Mouse (Mus musculus) MEL (cell line): Measurements from ENCODE around the gene Pard3. TPM values are rescaled to one million over a fixed set of nuclear protein-coding genes. Genes with fewer than 3 reads are reported as not detected.

Source experiments
- DNase-seq: peaks from one replicate; pipeline ENCODE4 v3.0.0; 2011; ENCODE audit warnings: low read depth, low spot score
- H3K27ac ChIP-seq: 2 replicates; pipeline ENCODE4 v1.5.1; 2012; ENCODE audit warnings: low read depth, mild to moderate bottlenecking, control low read depth, low read length, moderate library complexity; ENCODE audit not compliant: control insufficient read depth
- H3K27me3 ChIP-seq, 2 experiments: fragments of 150-350 bp in 1 of 2; sonication (generic) in 1 of 2; 2 replicates each; pipeline ENCODE4 v1.6.1; 2012; ENCODE audit warnings: low read length in 2 of 2, mild to moderate bottlenecking in 2 of 2, improper control_type of control experiment in 1 of 2, moderate library complexity in 1 of 2; ENCODE audit not compliant: insufficient read depth in 2 of 2, control insufficient read depth in 1 of 2
- H3K36me3 ChIP-seq, 2 experiments: 2 replicates each; pipeline ENCODE4 v1.6.1; 2012 to 2014; ENCODE audit warnings: low read length in 2 of 2, improper control_type of control experiment in 1 of 2, inconsistent platforms in 1 of 2, mild to moderate bottlenecking in 1 of 2; ENCODE audit not compliant: insufficient read depth in 2 of 2, control insufficient read depth in 1 of 2
- H3K4me1 ChIP-seq, 2 experiments: fragments of 150-350 bp in 1 of 2; sonication (generic) in 1 of 2; 2 replicates each; pipeline ENCODE4 v1.6.1; 2012; ENCODE audit warnings: low read length in 2 of 2, improper control_type of control experiment in 1 of 2, mild to moderate bottlenecking in 1 of 2; ENCODE audit not compliant: insufficient read depth in 2 of 2, control insufficient read depth in 1 of 2
- H3K4me3 ChIP-seq, 2 experiments: fragments of 150-350 bp in 1 of 2; sonication (generic) in 1 of 2; 2 replicates each; pipeline ENCODE4 v1.5.1; 2012; ENCODE audit warnings: low read depth in 2 of 2, low read length in 2 of 2, mild to moderate bottlenecking in 2 of 2, moderate library complexity in 2 of 2, control low read depth in 1 of 2, improper control_type of control experiment in 1 of 2; ENCODE audit not compliant: control insufficient read depth in 1 of 2, insufficient read depth in 1 of 2
- H3K79me2 ChIP-seq: 2 replicates; pipeline ENCODE4 v1.6.1; 2012; ENCODE audit warnings: mild to moderate bottlenecking, low read length, moderate library complexity; ENCODE audit not compliant: control insufficient read depth, poor library complexity, insufficient read depth
- H3K9ac ChIP-seq: 2 replicates; pipeline ENCODE4 v1.6.1; 2012; ENCODE audit warnings: low read depth, mild to moderate bottlenecking, control low read depth, low read length, moderate library complexity; ENCODE audit not compliant: control insufficient read depth, poor library complexity, severe bottlenecking
- H3K9me3 ChIP-seq: fragments of 150-350 bp; sonication (generic); replicated peaks from 2 replicates; pipeline ENCODE4 v1.6.1; 2012; ENCODE audit warnings: mild to moderate bottlenecking, low read length, improper control_type of control experiment, moderate library complexity; ENCODE audit not compliant: insufficient read depth
- CHD1 ChIP-seq: IDR thresholded peaks from 2 replicates; pipeline ENCODE4 v1.6.1; 2012; ENCODE audit warnings: low read depth, mild to moderate bottlenecking, inconsistent platforms, low read length, improper control_type of control experiment
- CHD2 ChIP-seq: IDR thresholded peaks from 2 replicates; pipeline ENCODE4 v1.6.1; 2011; ENCODE audit warnings: low read length, improper control_type of control experiment
- CTCF ChIP-seq, 3 experiments: IDR thresholded peaks in 2 of 3; conservative IDR thresholded peaks in 1 of 3; 2 replicates each; pipeline ENCODE4 v1.5.1; 2011 to 2012; ENCODE audit warnings: low read length in 3 of 3, low read depth in 2 of 3, mild to moderate bottlenecking in 2 of 3, improper control_type of control experiment in 1 of 3, inconsistent platforms in 1 of 3, mixed read lengths in 1 of 3, moderate library complexity in 1 of 3; ENCODE audit not compliant: control insufficient read depth in 1 of 3, insufficient read depth in 1 of 3, poor library complexity in 1 of 3, severe bottlenecking in 1 of 3
- ELF1 ChIP-seq: IDR thresholded peaks from 2 replicates; pipeline ENCODE4 v1.6.1; 2014; ENCODE audit warnings: low read depth, mild to moderate bottlenecking, inconsistent platforms, low read length, improper control_type of control experiment, moderate library complexity
- GABPA ChIP-seq: IDR thresholded peaks from 2 replicates; pipeline ENCODE4 v1.6.1; 2012; ENCODE audit warnings: low read depth, mild to moderate bottlenecking, inconsistent platforms, low read length, improper control_type of control experiment, moderate library complexity
- GATA1 ChIP-seq: IDR thresholded peaks from 2 replicates; pipeline ENCODE4 v1.6.1; 2011; ENCODE audit warnings: low read depth, low read length, improper control_type of control experiment
- KAT2A ChIP-seq: conservative IDR thresholded peaks from 2 replicates; pipeline ENCODE4 v1.6.1; 2012; ENCODE audit warnings: low read depth, low read length, improper control_type of control experiment, inconsistent platforms
- MAFK ChIP-seq: IDR thresholded peaks from 2 replicates; pipeline ENCODE4 v1.6.1; 2011; ENCODE audit warnings: low read depth, mild to moderate bottlenecking, low read length, improper control_type of control experiment, borderline replicate concordance
- MAZ ChIP-seq: IDR thresholded peaks from 2 replicates; pipeline ENCODE4 v1.6.1; 2012; ENCODE audit warnings: low read depth, mild to moderate bottlenecking, inconsistent platforms, low read length, improper control_type of control experiment
- MEF2A ChIP-seq: IDR thresholded peaks from 2 replicates; pipeline ENCODE4 v1.6.1; 2014; ENCODE audit warnings: low read depth, mild to moderate bottlenecking, inconsistent platforms, low read length, improper control_type of control experiment; ENCODE audit not compliant: poor library complexity, insufficient replicate concordance, severe bottlenecking; ENCODE audit errors: extremely low read depth
- MXI1 ChIP-seq: IDR thresholded peaks from 2 replicates; pipeline ENCODE4 v1.6.1; 2011; ENCODE audit warnings: mild to moderate bottlenecking, low read depth, low read length, improper control_type of control experiment
- MYC ChIP-seq: IDR thresholded peaks from 2 replicates; pipeline ENCODE4 v1.6.1; 2011; ENCODE audit warnings: low read depth, mild to moderate bottlenecking, low read length, improper control_type of control experiment, moderate library complexity
- NELFE ChIP-seq: IDR thresholded peaks from 2 replicates; pipeline ENCODE4 v1.6.1; 2011; ENCODE audit warnings: low read depth, low read length, improper control_type of control experiment
- NRF1 ChIP-seq: IDR thresholded peaks from 2 replicates; pipeline ENCODE4 v1.6.1; 2014; ENCODE audit warnings: low read depth, mild to moderate bottlenecking, inconsistent platforms, low read length, improper control_type of control experiment, moderate library complexity; ENCODE audit not compliant: poor library complexity, insufficient read depth, severe bottlenecking
- POLR2AphosphoS2 ChIP-seq: IDR thresholded peaks from 2 replicates; pipeline ENCODE4 v1.6.1; 2011; ENCODE audit warnings: low read length, improper control_type of control experiment
- POLR2AphosphoS5 ChIP-seq: IDR thresholded peaks from 2 replicates; pipeline ENCODE4 v1.6.1; 2012; ENCODE audit warnings: low read depth, borderline replicate concordance, mild to moderate bottlenecking, inconsistent platforms, low read length, moderate library complexity, mixed read lengths
- RAD21 ChIP-seq: IDR thresholded peaks from 2 replicates; pipeline ENCODE4 v1.6.1; 2011; ENCODE audit warnings: mild to moderate bottlenecking, low read depth, low read length, improper control_type of control experiment
- RCOR1 ChIP-seq: IDR thresholded peaks from 2 replicates; pipeline ENCODE4 v1.6.1; 2012; ENCODE audit warnings: low read depth, mild to moderate bottlenecking, inconsistent platforms, low read length, improper control_type of control experiment
- SIN3A ChIP-seq: IDR thresholded peaks from 2 replicates; pipeline ENCODE4 v1.6.1; 2012; ENCODE audit warnings: low read length, improper control_type of control experiment, inconsistent platforms
- SMC3 ChIP-seq: IDR thresholded peaks from 2 replicates; pipeline ENCODE4 v1.6.1; 2011; ENCODE audit warnings: low read depth, low read length, improper control_type of control experiment
- TAL1 ChIP-seq: IDR thresholded peaks from 2 replicates; pipeline ENCODE4 v1.6.1; 2012; ENCODE audit warnings: mild to moderate bottlenecking, inconsistent platforms, low read length, moderate library complexity, mixed read lengths
- TBP ChIP-seq: IDR thresholded peaks from 2 replicates; pipeline ENCODE4 v1.8.0; 2011; ENCODE audit warnings: low read depth, low read length, improper control_type of control experiment
- UBTF ChIP-seq: IDR thresholded peaks from 2 replicates; pipeline ENCODE4 v1.6.1; 2012; ENCODE audit warnings: low read depth, mild to moderate bottlenecking, inconsistent platforms, low read length, improper control_type of control experiment, moderate library complexity, borderline replicate concordance; ENCODE audit not compliant: insufficient read depth
- USF2 ChIP-seq, 2 experiments: IDR thresholded peaks; 2 replicates each; pipeline ENCODE4 v1.6.1; 2011 to 2012; ENCODE audit warnings: improper control_type of control experiment in 2 of 2, low read length in 2 of 2, borderline replicate concordance in 1 of 2, inconsistent platforms in 1 of 2, low read depth in 1 of 2, mild to moderate bottlenecking in 1 of 2; ENCODE audit not compliant: insufficient read depth in 1 of 2
- ZKSCAN1 ChIP-seq: IDR thresholded peaks from 2 replicates; pipeline ENCODE4 v1.6.1; 2012; ENCODE audit warnings: low read depth, mild to moderate bottlenecking, inconsistent platforms, low read length, improper control_type of control experiment, moderate library complexity
- ZMIZ1 ChIP-seq: IDR thresholded peaks from 2 replicates; pipeline ENCODE4 v1.6.1; 2012; ENCODE audit warnings: low read depth, mild to moderate bottlenecking, inconsistent platforms, low read length, improper control_type of control experiment, moderate library complexity
- ZNF384 ChIP-seq: IDR thresholded peaks from 2 replicates; pipeline ENCODE4 v1.6.1; 2012; ENCODE audit warnings: low read depth, mild to moderate bottlenecking, inconsistent platforms, low read length, improper control_type of control experiment
- polyA plus RNA-seq, 2 experiments: library from polyadenylated mRNA; stranded (reverse) in 1 of 2; unstranded in 1 of 2; fragments of >175 nt in 1 of 2; fragments of >200 nt in 1 of 2; gene quantifications; 2 replicates each; pipeline versions ENCODE4 v1.2.1 to v1.2.4; 2012; ENCODE audit warnings: low replicate concordance in 2 of 2, low read depth in 1 of 2; ENCODE audit not compliant: insufficient read length in 2 of 2, insufficient read depth in 1 of 2, missing spikeins in 1 of 2
- total RNA-seq: library from RNA; depleted of rRNA; stranded (reverse); fragments of 300-350 nt; gene quantifications from 2 replicates; pipeline ENCODE4 v1.2.3, GENCODE M21; 2012

Gene Pard3
- total and polyA plus RNA-seq, 3 experiments = not detected

DNA sequence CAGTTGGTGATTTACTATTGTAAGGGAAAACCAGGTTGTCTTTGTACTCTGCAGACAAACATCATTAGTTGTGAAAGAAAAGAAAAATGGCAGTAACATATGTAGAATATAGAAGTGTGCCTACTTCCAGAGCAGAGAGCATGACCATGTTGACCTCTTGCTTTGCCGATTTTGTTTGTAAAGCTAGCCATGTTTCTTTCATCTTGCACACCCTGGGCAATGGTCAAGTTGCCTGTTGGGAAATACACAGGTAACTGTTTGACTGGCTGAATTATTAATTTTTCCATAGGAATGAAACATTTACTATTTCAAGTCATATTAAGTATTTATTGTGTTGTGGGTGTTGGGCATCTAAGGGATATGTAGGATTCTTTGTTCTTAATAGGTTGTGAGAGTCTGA lies 2.1 kb downstream of the Pard3 start:
- Histone ChIP-seq H3K27ac (no peak overlapping the region), H3K4me1 (no peaks in the 10 kb centered on the region), H3K9me3 (no peaks in the 10 kb centered on the region), H3K9ac (no peak overlapping the region), H3K79me2 (no peaks in the 10 kb centered on the region), H3K36me3 (no peaks in the 10 kb centered on the region), H3K27me3 (no peaks in the 10 kb centered on the region), H3K4me3 (no peak overlapping the region)
- DNase-seq = no peak
- TF ChIP-seq CHD2 (no peak), CTCF (IDR thresholded peaks at IDR 0.05 in 2 of 3, conservative IDR thresholded peaks at IDR 0.05 in 1 of 3; ENCODE audit: control insufficient read depth in 1 of 3, insufficient read depth in 1 of 3, low read depth in 2 of 3, low read length in 3 of 3, poor library complexity in 1 of 3, severe bottlenecking in 1 of 3) (no peak), MAFK (no peak), MAZ (no peak), MXI1 (no peak), MEF2A (no peak), ZMIZ1 (no peak), RAD21 (no peak), CHD1 (no peak), GABPA (no peak), SIN3A (no peak), POLR2AphosphoS5 (no peak), UBTF (no peak), TBP (no peak)

DNA sequence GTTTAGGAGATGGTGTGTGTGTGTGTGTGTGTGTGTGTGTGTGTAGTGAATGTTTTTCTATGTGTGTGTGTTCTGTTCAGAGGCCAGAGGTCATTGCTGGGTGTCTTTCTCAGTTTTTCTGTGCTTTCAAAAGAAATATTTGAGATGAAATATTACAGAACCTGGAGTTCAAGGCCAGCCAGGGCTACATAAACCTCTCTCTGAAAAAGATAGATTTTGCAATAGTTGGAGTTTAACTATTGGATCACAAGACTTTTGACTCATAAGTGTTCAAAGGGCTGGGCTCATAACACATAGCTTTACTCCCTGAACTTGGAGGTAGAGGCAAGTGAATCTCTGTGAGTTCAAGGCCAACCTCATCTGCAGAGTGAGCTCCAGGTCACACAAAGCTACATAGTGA lies 2.8 kb downstream of the Pard3 start:
- Histone ChIP-seq H3K9ac (no peak overlapping the region), H3K4me3 (no peak overlapping the region), H3K27ac (no peak overlapping the region), H3K79me2 (no peaks in the 10 kb centered on the region), H3K4me1 (no peaks in the 10 kb centered on the region), H3K36me3 (no peaks in the 10 kb centered on the region), H3K27me3 (no peaks in the 10 kb centered on the region), H3K9me3 (no peaks in the 10 kb centered on the region)
- TF ChIP-seq GATA1 = no peak
- no peak for TF ChIP-seq NRF1
- no peak for TF ChIP-seq MAFK
- TF ChIP-seq MXI1 = no peak
- no peak for TF ChIP-seq USF2 (IDR thresholded peaks at IDR 0.05; ENCODE audit: borderline replicate concordance in 1 of 2, insufficient read depth in 1 of 2, low read depth in 1 of 2, low read length in 2 of 2)
- no peak for TF ChIP-seq ZKSCAN1
- TF ChIP-seq ELF1 = no peak
- no peak for TF ChIP-seq ZMIZ1
- no peak for TF ChIP-seq GABPA
- no peak for TF ChIP-seq CHD1
- no peak for TF ChIP-seq SMC3
- no peak for TF ChIP-seq TAL1
- no peak for TF ChIP-seq POLR2AphosphoS2
- no peak for TF ChIP-seq RAD21
- TF ChIP-seq NELFE = no peak
- TF ChIP-seq RCOR1 = no peak
- no peak for TF ChIP-seq ZNF384
- TF ChIP-seq KAT2A = no peak
- no peak for TF ChIP-seq MYC
- DNase-seq = no peak
